7 mouse cellular contexts compared by ENCODE assay signal in genomic region chr3:141491272-141491950, GRCm38 (mm10). TPM values are rescaled to one million over a fixed set of nuclear protein-coding genes. Genes with fewer than 3 reads are reported as not detected.
DNase-seq lines count a peak whose midpoint lies in the region; ATAC-seq lines count a peak whose summit lies in the region.

No protein-coding gene starts in this region.

- no peaks in the 10 kb centered on the region for H3K36me3 ChIP-seq in midbrain, embryonic 10.5 days
- H3K36me3 ChIP-seq in midbrain, embryonic 13.5 days = no peaks in the 10 kb centered on the region
- no peaks in the 10 kb centered on the region for H3K36me3 ChIP-seq in embryonic facial prominence, embryonic 14.5 days (ENCODE audit: control insufficient read depth, insufficient read depth, low read length)
- no peaks in the 10 kb centered on the region for H3K36me3 ChIP-seq in hindbrain, embryonic 14.5 days (replicated peaks; ENCODE audit: control insufficient read depth, insufficient read depth)
- H3K36me3 ChIP-seq in stomach, embryonic 14.5 days (ENCODE audit: control insufficient read depth, insufficient read depth, low read length) = no peaks in the 10 kb centered on the region

- ATAC-seq in midbrain, embryonic 13.5 days = no peak
- peak; percentile 82; the same call in 1 of the 2 replicates for ATAC-seq in embryonic facial prominence, embryonic 14.5 days (ENCODE audit: low read depth)
- no peak for ATAC-seq in hindbrain, embryonic 14.5 days (ENCODE audit: low FRiP score)
- peak; percentile 58; the same call in 1 of the 2 replicates for ATAC-seq in stomach, embryonic 14.5 days (ENCODE audit: insufficient number of reproducible peaks, insufficient read depth, low FRiP score, low read depth)

- H3K4me1 ChIP-seq in midbrain, embryonic 10.5 days = peaks cover 10% of the 10 kb centered on the region
- peaks cover 8% of the 10 kb centered on the region for H3K4me1 ChIP-seq in midbrain, embryonic 13.5 days (replicated peaks)
- peaks cover 15% of the 10 kb centered on the region; the same call in 1 of the 2 replicates for H3K4me1 ChIP-seq in embryonic facial prominence, embryonic 14.5 days (ENCODE audit: control insufficient read depth, insufficient read depth, low read length)
- H3K4me1 ChIP-seq in hindbrain, embryonic 14.5 days (replicated peaks; ENCODE audit: control insufficient read depth, insufficient read depth, low read length) = 0 out of 2 replicates have a peak, but pooled peaks cover 3% of the 10 kb centered on the region
- peaks cover 16% of the 10 kb centered on the region for H3K4me1 ChIP-seq in stomach, embryonic 14.5 days (ENCODE audit: control insufficient read depth, insufficient read depth, low read length)

- DNase-seq in midbrain, embryonic 10.5 days (ENCODE audit: low spot score) = peak; percentile 13
- DNase-seq in embryonic facial prominence, embryonic 14.5 days (ENCODE audit: low spot score) = peak; percentile 81
- no peak for DNase-seq in hindbrain, embryonic 14.5 days (ENCODE audit: low spot score)
- DNase-seq in right cerebral cortex, postnatal 4 days = no peak
- DNase-seq in gastrocnemius, postnatal 25 days = no peak

- 51% methylated on average over 5 of the region's 5 CpGs for WGBS in midbrain, embryonic 10.5 days
- WGBS in midbrain, embryonic 13.5 days = 49% methylated on average over 5 of the region's 5 CpGs
- WGBS in embryonic facial prominence, embryonic 14.5 days = 11% methylated on average over 5 of the region's 5 CpGs
- WGBS in hindbrain, embryonic 14.5 days = 37% methylated on average over 5 of the region's 5 CpGs
- 31% methylated on average over 5 of the region's 5 CpGs for WGBS in stomach, embryonic 14.5 days

- H3K4me3 ChIP-seq in midbrain, embryonic 10.5 days = no peak overlapping the region
- H3K4me3 ChIP-seq in midbrain, embryonic 13.5 days (replicated peaks) = no peak overlapping the region
- no peak overlapping the region for H3K4me3 ChIP-seq in embryonic facial prominence, embryonic 14.5 days (ENCODE audit: low read depth, low read length)
- H3K4me3 ChIP-seq in hindbrain, embryonic 14.5 days (replicated peaks; ENCODE audit: low read length) = no peak overlapping the region
- H3K4me3 ChIP-seq in stomach, embryonic 14.5 days (ENCODE audit: low read depth, low read length) = no peak overlapping the region

- H3K4me2 ChIP-seq in midbrain, embryonic 13.5 days (replicated peaks) = no peak overlapping the region
- H3K4me2 ChIP-seq in embryonic facial prominence, embryonic 14.5 days (ENCODE audit: low read depth, low read length) = peak overlapping the region; percentile 21
- no peak overlapping the region; the same call in 1 of the 2 replicates for H3K4me2 ChIP-seq in hindbrain, embryonic 14.5 days (replicated peaks)
- 0 out of 2 replicates have a peak overlapping the region, but pooled peaks have one; percentile 4 for H3K4me2 ChIP-seq in stomach, embryonic 14.5 days (replicated peaks; ENCODE audit: low read depth, low read length)

- no peaks in the 10 kb centered on the region for H3K9me3 ChIP-seq in midbrain, embryonic 10.5 days (replicated peaks)
- no peaks in the 10 kb centered on the region for H3K9me3 ChIP-seq in midbrain, embryonic 13.5 days
- no peaks in the 10 kb centered on the region for H3K9me3 ChIP-seq in embryonic facial prominence, embryonic 14.5 days (ENCODE audit: control insufficient read depth, low read length)
- no peaks in the 10 kb centered on the region for H3K9me3 ChIP-seq in hindbrain, embryonic 14.5 days (ENCODE audit: control insufficient read depth, low read length)
- H3K9me3 ChIP-seq in stomach, embryonic 14.5 days (ENCODE audit: control insufficient read depth, low read depth, low read length) = no peaks in the 10 kb centered on the region

- H3K27me3 ChIP-seq in midbrain, embryonic 10.5 days (ENCODE audit: low read depth, poor library complexity, severe bottlenecking) = no peaks in the 10 kb centered on the region
- peaks cover 5% of the 10 kb centered on the region; the same call in 1 of the 2 replicates for H3K27me3 ChIP-seq in midbrain, embryonic 13.5 days
- H3K27me3 ChIP-seq in embryonic facial prominence, embryonic 14.5 days (replicated peaks; ENCODE audit: control insufficient read depth, insufficient read depth, low read length) = no peaks in the 10 kb centered on the region
- no peaks in the 10 kb centered on the region for H3K27me3 ChIP-seq in hindbrain, embryonic 14.5 days (ENCODE audit: control insufficient read depth, insufficient read depth, low read length)
- no peaks in the 10 kb centered on the region for H3K27me3 ChIP-seq in stomach, embryonic 14.5 days (ENCODE audit: control insufficient read depth, insufficient read depth, low read length)

- H3K27ac ChIP-seq in midbrain, embryonic 10.5 days (replicated peaks) = 0 out of 2 replicates have a peak overlapping the region, but pooled peaks have one; percentile 38
- H3K27ac ChIP-seq in midbrain, embryonic 13.5 days = no peak overlapping the region
- H3K27ac ChIP-seq in embryonic facial prominence, embryonic 14.5 days (replicated peaks; ENCODE audit: low read depth, low read length) = peak overlapping the region; percentile 71
- H3K27ac ChIP-seq in hindbrain, embryonic 14.5 days = peak overlapping the region; percentile 14; the same call in 1 of the 2 replicates
- peak overlapping the region; percentile 45 for H3K27ac ChIP-seq in stomach, embryonic 14.5 days (ENCODE audit: low read length)

- H3K9ac ChIP-seq in midbrain, embryonic 13.5 days (replicated peaks) = no peak overlapping the region
- H3K9ac ChIP-seq in embryonic facial prominence, embryonic 14.5 days (ENCODE audit: low read depth, low read length) = no peak overlapping the region
- H3K9ac ChIP-seq in hindbrain, embryonic 14.5 days = no peak overlapping the region
- no peak overlapping the region for H3K9ac ChIP-seq in stomach, embryonic 14.5 days (replicated peaks; ENCODE audit: low read depth, low read length)

RNA-seq across cellular contexts. Expression of gene Unc5c, which starts 26.4 kb away (rescaled TPM):
- 5.8 and 6.8 TPM in 2 replicates for polyA plus RNA-seq in midbrain, embryonic 10.5 days (2016; fragmentation: Nextera tagmentation; extraction: Ambion mirVana)
- polyA plus RNA-seq in midbrain, embryonic 13.5 days (2015; fragmentation: Nextera tagmentation; extraction: Ambion mirVana) = 9.9 and 11.2 TPM in 2 replicates
- polyA plus RNA-seq in embryonic facial prominence, embryonic 14.5 days (2014; fragmentation: Nextera tagmentation; extraction: Ambion mirVana) = 7.5 and 9.7 TPM in 2 replicates
- 19.4 and 24.4 TPM in 2 replicates for polyA plus RNA-seq in hindbrain, embryonic 14.5 days (2014; fragmentation: Nextera tagmentation; extraction: Ambion mirVana)
- 15.9 and 16.8 TPM in 2 replicates for polyA plus RNA-seq in stomach, embryonic 14.5 days (2014; fragmentation: Nextera tagmentation; extraction: Ambion mirVana)
- not detected for total RNA-seq in gastrocnemius, postnatal 25 days (2021)

Comparison
In these comparisons a context has a peak if more than half of its experiments do, and no peak if none do; other contexts are left out.
1. DNase-seq: peak in midbrain, embryonic 10.5 days (single experiment) and embryonic facial prominence, embryonic 14.5 days (single experiment); none in hindbrain, embryonic 14.5 days (single experiment), right cerebral cortex, postnatal 4 days (single experiment) and gastrocnemius, postnatal 25 days (single experiment).
2. ATAC-seq: peak in embryonic facial prominence, embryonic 14.5 days (single experiment) and stomach, embryonic 14.5 days (single experiment); none in midbrain, embryonic 13.5 days (single experiment) and hindbrain, embryonic 14.5 days (single experiment).
3. H3K4me2 ChIP-seq: peak in embryonic facial prominence, embryonic 14.5 days (single experiment) and stomach, embryonic 14.5 days (single experiment); none in midbrain, embryonic 13.5 days (single experiment) and hindbrain, embryonic 14.5 days (single experiment).